Mouse (Mus musculus) spleen, adult 2 months (tissue): Measurements from ENCODE around the gene Rarres1. TPM values are rescaled to one million over a fixed set of nuclear protein-coding genes. Genes with fewer than 3 reads are reported as not detected.

Experiments used
- DNase-seq, 2 experiments: peaks; one replicate each; pipeline versions ENCODE4 v3.0.0 to v3.0.0-alpha.2; 2012 to 2021; ENCODE audit warnings: low spot score in 2 of 2, low read depth in 1 of 2
- H3K27ac ChIP-seq: fragments of 200-500 bp; 2 replicates; pipeline ENCODE4 v1.5.1; 2012; ENCODE audit warnings: low read length, inconsistent platforms; ENCODE audit not compliant: insufficient read depth
- H3K27me3 ChIP-seq: fragments of 200-500 bp; 2 replicates; pipeline ENCODE4 v1.6.1; 2012; ENCODE audit warnings: mild to moderate bottlenecking, moderate library complexity, low read length, inconsistent platforms; ENCODE audit not compliant: control insufficient read depth, insufficient read depth
- H3K36me3 ChIP-seq: fragments of 200-500 bp; 2 replicates; pipeline ENCODE4 v1.6.1; 2012; ENCODE audit warnings: mild to moderate bottlenecking, low read length, inconsistent platforms; ENCODE audit not compliant: control insufficient read depth, insufficient read depth
- H3K4me1 ChIP-seq: fragments of 200-500 bp; 2 replicates; pipeline ENCODE4 v1.6.1; 2011; ENCODE audit warnings: inconsistent platforms; ENCODE audit not compliant: control insufficient read depth, insufficient read depth, insufficient read length
- H3K4me3 ChIP-seq: fragments of 200-500 bp; 2 replicates; pipeline ENCODE4 v1.5.1; 2011; ENCODE audit warnings: mild to moderate bottlenecking, inconsistent platforms; ENCODE audit not compliant: insufficient read depth, insufficient read length; ENCODE audit errors: extremely low read depth
- CTCF ChIP-seq: fragments of 200-500 bp; IDR thresholded peaks from 2 replicates; pipeline ENCODE4 v1.5.1; 2011; ENCODE audit warnings: mild to moderate bottlenecking, inconsistent platforms; ENCODE audit not compliant: insufficient read depth, insufficient read length, insufficient replicate concordance; ENCODE audit errors: extremely low read depth
- POLR2A ChIP-seq: fragments of 200-500 bp; IDR thresholded peaks from 2 replicates; pipeline ENCODE4 v1.6.1; 2011; ENCODE audit warnings: low read depth, low read length, inconsistent platforms
- WGBS: fragments of 180-500 bp; shearing (Covaris S2); methylation state at CpG from one replicate; pipeline ENCODE4 v1.1.7; 2018; 5-methylcytosine and 5-hydroxymethylcytosine counted together
- polyA plus RNA-seq: library from polyadenylated mRNA; depleted of rRNA; stranded (reverse); fragments of >200 nt; gene quantifications from 2 replicates; pipeline ENCODE4 v1.2.3, GENCODE M21; 2012; rRNA removed

Gene Rarres1
- polyA plus RNA-seq, 1 experiment: 0.68 TPM

DNA sequence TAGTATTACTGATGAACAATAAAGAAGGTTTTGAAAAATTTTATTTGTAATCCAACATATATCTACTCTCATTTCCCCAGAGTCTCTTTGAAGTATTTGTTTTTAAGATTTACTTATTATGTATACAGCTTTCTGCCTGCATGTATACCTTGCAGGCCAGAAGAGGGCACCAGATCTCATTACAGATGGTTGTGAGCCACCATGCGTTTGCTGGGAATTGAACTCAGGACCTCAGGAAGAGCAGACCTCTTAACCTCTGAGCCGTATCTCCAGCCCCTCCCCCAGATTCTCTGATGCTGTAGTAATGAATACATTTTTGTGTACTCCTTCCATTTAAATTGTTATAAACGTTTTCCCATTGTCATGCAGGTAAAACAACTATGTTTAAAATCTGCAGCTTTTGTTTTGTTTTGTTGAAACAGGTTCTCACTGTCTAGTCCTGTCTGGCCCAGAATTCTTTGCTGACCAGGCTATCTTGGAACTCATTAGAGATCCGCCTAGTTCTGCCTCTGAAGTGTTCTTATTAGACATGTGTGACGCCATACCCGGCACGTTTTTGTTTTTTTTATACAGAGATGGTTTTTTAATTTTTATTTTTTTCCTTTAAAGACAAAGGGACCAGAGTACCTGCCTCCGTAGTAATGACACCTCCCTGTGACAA lies 85.9 kb downstream of the Rarres1 start:
- Histone ChIP-seq H3K27ac (no peak overlapping the region), H3K4me1 (peaks cover 3% of the 10 kb centered on the region; the same call in 1 of the 2 replicates), H3K4me3 (peak overlapping the region; percentile 79), H3K36me3 (peaks cover 7% of the 10 kb centered on the region; the same call in 1 of the 2 replicates), H3K27me3 (no peaks in the 10 kb centered on the region)
- TF ChIP-seq CTCF: peak; percentile 5; the same call in 1 of the 2 replicates
- TF ChIP-seq POLR2A: no peak
- 36% methylated on average over 8 of the region's 8 CpGs for WGBS
- DNase-seq: no peak

Other genes starting within 250 kb of the Rarres1 start
- 0.08 TPM in 1 of 2 replicates, not detected in the other for gene Mlf1, start 141.4 kb downstream of the Rarres1 start, polyA plus RNA-seq
- not detected in 2 replicates for gene Gm17402, start 140.4 kb downstream of the Rarres1 start, polyA plus RNA-seq
- 5.6 and 5.7 TPM in 2 replicates for gene Gfm1, start 85.4 kb downstream of the Rarres1 start, polyA plus RNA-seq
- gene Lxn, start 51.6 kb downstream of the Rarres1 start, polyA plus RNA-seq: 13.8 and 14.4 TPM in 2 replicates
- 32.9 and 34.8 TPM in 2 replicates for gene Mfsd1, start 67.2 kb upstream of the Rarres1 start, polyA plus RNA-seq